Mouse (Mus musculus): ENCODE data around the gene Il17re. TPM values are rescaled to one million over a fixed set of nuclear protein-coding genes. Genes with fewer than 3 reads are reported as not detected.

The Il17re gene
- polyA plus RNA-seq, 1 experiment from 2014 or later, result 0.41 TPM

DNA sequence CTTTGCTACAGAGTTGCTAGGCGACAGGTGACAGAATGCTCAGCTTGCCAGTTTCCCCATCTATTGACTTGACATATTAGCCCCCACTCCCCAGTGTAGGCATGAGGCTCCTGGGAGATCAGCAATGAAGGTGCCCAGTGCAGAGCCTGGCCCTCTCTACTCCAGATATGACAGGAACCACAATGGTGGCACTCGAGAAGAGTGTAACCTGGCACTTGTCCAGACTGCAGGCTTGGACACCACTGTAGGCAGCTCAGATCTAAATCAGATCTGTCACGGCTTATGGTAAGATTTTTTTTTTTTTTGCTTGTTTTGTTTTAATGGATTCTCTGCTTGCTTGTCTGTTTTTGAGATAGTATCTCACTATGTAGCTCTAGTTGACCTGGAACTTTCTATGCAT lies 24.6 kb upstream of the Il17re start:
- 0 out of 2 replicates have a peak, but pooled peaks cover 3% of the 10 kb centered on the region for H3K27me3 ChIP-seq (replicated peaks)
- no peak overlapping the region for H3K27ac ChIP-seq
- H3K4me3 ChIP-seq, result no peak overlapping the region
- no peaks in the 10 kb centered on the region for H3K36me3 ChIP-seq (replicated peaks)
- no peaks in the 10 kb centered on the region for H3K4me1 ChIP-seq
- no peak overlapping the region for H3K9ac ChIP-seq
- H3K9me3 ChIP-seq, result no peaks in the 10 kb centered on the region
- ATAC-seq (replicated peaks), result no peak
- 75% methylated on average over 3 of the region's 3 CpGs for WGBS
- H3K4me2 ChIP-seq, result no peak overlapping the region

DNA sequence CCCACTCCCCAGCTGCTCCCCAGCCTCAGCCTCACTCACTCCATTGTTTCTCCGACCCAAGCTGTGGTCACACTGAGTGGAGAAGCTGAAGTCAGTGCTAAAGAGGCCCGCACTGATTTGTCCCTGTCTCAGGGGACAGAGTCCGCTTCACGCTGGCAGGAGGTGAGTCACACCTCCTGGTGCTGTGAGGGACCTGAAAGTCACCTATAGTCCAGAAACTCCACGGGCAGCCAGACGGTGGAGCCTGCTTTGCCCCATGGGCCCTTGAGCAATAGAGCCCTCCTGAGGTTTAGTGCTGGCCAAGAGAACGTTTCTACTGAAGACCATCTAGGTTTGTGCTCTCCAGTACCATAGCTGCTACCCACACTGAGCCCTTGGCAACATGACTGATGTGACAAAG lies 23.6 kb upstream of the Il17re start:
- no peak overlapping the region for H3K27ac ChIP-seq
- 77% methylated on average over 7 of the region's 7 CpGs for WGBS
- ATAC-seq (replicated peaks), result no peak
- H3K4me1 ChIP-seq, result no peaks in the 10 kb centered on the region
- 0 out of 2 replicates have a peak, but pooled peaks cover 3% of the 10 kb centered on the region for H3K27me3 ChIP-seq (replicated peaks)
- H3K9ac ChIP-seq, result no peak overlapping the region
- no peak overlapping the region for H3K4me3 ChIP-seq
- H3K36me3 ChIP-seq (replicated peaks), result no peaks in the 10 kb centered on the region
- no peaks in the 10 kb centered on the region for H3K9me3 ChIP-seq
- H3K4me2 ChIP-seq, result no peak overlapping the region

DNA sequence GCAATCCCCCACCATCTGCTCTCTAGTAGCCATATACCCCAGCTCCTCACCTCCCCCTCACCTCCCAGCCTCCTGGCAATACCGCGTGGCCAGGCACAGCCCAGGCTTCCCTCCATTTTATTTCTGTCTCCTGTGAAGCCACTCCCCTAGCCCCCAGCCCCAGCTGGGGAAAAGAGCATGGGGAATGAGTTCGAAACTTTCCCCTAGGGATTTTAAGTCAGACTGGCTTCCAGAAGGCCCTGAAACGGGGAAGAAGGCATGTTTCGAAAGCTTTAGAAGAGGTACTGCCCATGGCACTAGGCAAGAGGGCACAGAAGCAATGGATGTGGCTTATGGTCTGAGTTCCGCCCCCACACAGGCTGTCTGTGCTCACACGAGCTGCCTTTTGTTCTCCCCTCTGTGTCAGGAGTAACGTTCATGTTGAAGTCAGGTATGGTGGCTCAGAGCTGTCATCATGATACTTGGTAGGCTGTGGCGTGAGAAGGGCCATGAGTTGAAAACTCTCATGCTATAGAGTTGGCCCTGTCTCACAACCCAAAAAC lies 22.5 kb upstream of the Il17re start, which contains the start of gene Cidec:
Gene Cidec, minus strand, starts transcription at position 97 of the 542 bp plus-strand sequence.
- WGBS, result 84% methylated on average over 9 of the region's 9 CpGs
- Histone ChIP-seq H3K9ac (no peak within 1 kb of the TSS), H3K27ac (no peak within 1 kb of the TSS), H3K27me3 (replicated peaks) (0 out of 2 replicates have a peak, but pooled peaks cover 3% of the 10 kb centered on the region), H3K4me3 (no peak within 1 kb of the TSS), H3K4me2 (no peak within 1 kb of the TSS), H3K36me3 (replicated peaks) (no peaks in the 10 kb centered on the region), H3K9me3 (no peaks in the 10 kb centered on the region), H3K4me1 (no peaks in the 10 kb centered on the region)
- ATAC-seq (replicated peaks), result no peak

GRCm38 (mm10) chr6:113437135-113437534 lies 21.1 kb upstream of the Il17re start:
- WGBS, result 74% methylated on average over 12 of the region's 12 CpGs
- Histone ChIP-seq H3K27ac (no peak overlapping the region), H3K36me3 (replicated peaks) (no peaks in the 10 kb centered on the region), H3K4me3 (no peak overlapping the region), H3K4me2 (no peak overlapping the region), H3K27me3 (replicated peaks) (0 out of 2 replicates have a peak, but pooled peaks cover 3% of the 10 kb centered on the region), H3K9me3 (no peaks in the 10 kb centered on the region), H3K4me1 (peaks cover 5% of the 10 kb centered on the region; the same call in 1 of the 2 replicates), H3K9ac (no peak overlapping the region)
- ATAC-seq (replicated peaks), result no peak

DNA sequence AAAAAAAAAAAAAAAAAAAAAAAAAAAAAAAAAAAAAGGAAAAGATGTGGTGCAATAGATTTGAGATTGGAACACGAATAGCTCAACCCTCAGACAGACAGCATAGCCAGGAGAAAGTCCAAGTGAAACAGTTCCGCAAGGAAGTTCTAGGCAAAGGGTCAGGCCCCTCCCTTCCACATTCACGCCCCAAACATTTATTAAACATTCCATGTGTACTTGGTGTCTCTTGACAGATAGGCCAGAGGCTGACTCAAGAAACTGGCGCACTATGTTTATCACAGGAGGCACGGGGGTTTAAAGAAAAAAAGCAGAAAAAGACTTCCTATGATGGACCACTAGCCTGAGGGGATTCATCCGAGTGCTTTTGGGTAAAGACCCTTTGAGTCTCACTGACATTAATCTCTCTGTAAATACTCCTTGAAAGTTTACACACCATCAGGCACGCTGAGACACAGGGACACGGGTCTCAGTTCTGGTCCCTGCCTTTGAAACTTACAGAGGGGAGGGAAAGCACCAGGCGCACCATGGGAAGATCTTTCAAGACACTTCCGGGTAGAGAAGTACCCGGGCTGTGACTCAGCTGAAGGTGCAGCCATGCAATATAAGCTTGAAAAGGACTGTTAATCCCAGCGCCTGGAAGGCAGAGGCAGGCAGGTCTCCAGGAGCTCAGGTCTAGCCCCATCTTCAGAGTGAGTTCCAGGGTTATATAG lies 19.4 kb upstream of the Il17re start:
- ATAC-seq (replicated peaks), result no peak
- WGBS, result 66% methylated on average over 12 of the region's 12 CpGs

DNA sequence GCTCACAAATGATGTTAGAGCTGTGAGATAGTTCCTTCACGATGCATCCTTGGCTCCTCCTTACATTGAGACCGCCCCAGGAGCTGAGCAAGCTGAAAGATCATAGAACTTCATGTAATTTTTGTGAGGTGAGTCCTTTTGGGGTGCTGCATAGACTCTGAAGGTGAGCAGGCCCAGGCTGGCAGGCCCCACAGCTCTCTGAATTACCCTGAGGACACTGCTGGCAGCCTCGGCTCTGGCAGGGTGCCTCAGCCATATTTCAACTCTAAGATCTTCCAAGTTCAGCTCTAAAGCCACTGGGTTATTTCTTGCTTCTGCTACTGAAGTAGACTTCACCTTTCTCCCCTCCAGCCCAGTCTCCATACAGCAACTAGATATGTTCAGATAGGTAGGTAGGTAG lies 17.6 kb upstream of the Il17re start:
- 87% methylated on average over 3 of the region's 3 CpGs for WGBS

More for the DNA sequence above, 19.4 kb upstream of the Il17re start:
- Histone ChIP-seq H3K9ac (no peak overlapping the region), H3K36me3 (replicated peaks) (no peaks in the 10 kb centered on the region), H3K4me2 (no peak overlapping the region), H3K4me1 (peaks cover 15% of the 10 kb centered on the region), H3K27me3 (replicated peaks) (0 out of 2 replicates have a peak, but pooled peaks cover 3% of the 10 kb centered on the region), H3K27ac (no peak overlapping the region), H3K4me3 (no peak overlapping the region), H3K9me3 (no peaks in the 10 kb centered on the region)

GRCm38 (mm10) chr6:113441147-113441680 lies 17.1 kb upstream of the Il17re start:
- Histone ChIP-seq H3K4me3 (no peak overlapping the region), H3K4me2 (no peak overlapping the region), H3K27ac (no peak overlapping the region), H3K27me3 (replicated peaks) (0 out of 2 replicates have a peak, but pooled peaks cover 3% of the 10 kb centered on the region), H3K4me1 (peaks cover 18% of the 10 kb centered on the region), H3K36me3 (replicated peaks) (no peaks in the 10 kb centered on the region), H3K9me3 (no peaks in the 10 kb centered on the region), H3K9ac (no peak overlapping the region)
- WGBS, result 53% methylated on average over 7 of the region's 7 CpGs
- ATAC-seq (replicated peaks), result no peak; the same call in 1 of the 2 replicates

More for the DNA sequence above, 17.6 kb upstream of the Il17re start:
- no peaks in the 10 kb centered on the region for H3K36me3 ChIP-seq (replicated peaks)
- no peak overlapping the region for H3K4me2 ChIP-seq
- ATAC-seq (replicated peaks), result no peak
- H3K27me3 ChIP-seq (replicated peaks), result 0 out of 2 replicates have a peak, but pooled peaks cover 3% of the 10 kb centered on the region
- H3K27ac ChIP-seq, result no peak overlapping the region
- H3K4me3 ChIP-seq, result no peak overlapping the region
- no peaks in the 10 kb centered on the region for H3K9me3 ChIP-seq
- H3K9ac ChIP-seq, result no peak overlapping the region
- H3K4me1 ChIP-seq, result peaks cover 18% of the 10 kb centered on the region

DNA sequence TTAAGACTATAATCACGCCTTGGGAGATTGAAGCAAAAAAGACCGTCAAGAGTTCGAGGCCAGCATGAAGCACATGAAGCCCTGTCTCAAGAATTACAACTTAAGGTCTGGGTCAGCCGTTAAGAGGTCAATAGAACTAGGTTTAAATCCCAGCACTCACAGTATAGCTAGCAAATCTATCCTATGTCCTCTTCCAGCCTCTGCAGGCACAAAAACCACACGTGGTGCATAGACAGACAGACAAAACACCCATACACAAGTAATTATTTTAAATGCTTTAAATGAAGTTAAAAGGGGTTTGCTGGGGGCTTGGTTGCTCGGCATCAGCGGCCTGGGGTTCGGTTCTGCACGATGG lies 16.2 kb upstream of the Il17re start:
- WGBS, result 42% methylated on average over 9 of the region's 9 CpGs
- Histone ChIP-seq H3K27ac (peak overlapping the region; percentile 85), H3K9me3 (no peaks in the 10 kb centered on the region), H3K4me1 (peaks cover 18% of the 10 kb centered on the region), H3K9ac (peak overlapping the region; percentile 97), H3K4me3 (peak overlapping the region; percentile 100), H3K27me3 (replicated peaks) (0 out of 2 replicates have a peak, but pooled peaks cover 1% of the 10 kb centered on the region), H3K4me2 (peak overlapping the region; percentile 83), H3K36me3 (replicated peaks) (peaks cover 3% of the 10 kb centered on the region)
- ATAC-seq (replicated peaks), result peak; percentile 62

- Histone ChIP-seq H3K9me3 (no peaks in the 10 kb centered on the region), H3K9ac (peak within 1 kb of the TSS; percentile 97), H3K27ac (peak within 1 kb of the TSS; percentile 85), H3K4me2 (peak within 1 kb of the TSS; percentile 83), H3K4me1 (peaks cover 18% of the 10 kb centered on the region), H3K27me3 (replicated peaks) (no peaks in the 10 kb centered on the region), H3K4me3 (peak within 1 kb of the TSS; percentile 100), H3K36me3 (replicated peaks) (peaks cover 8% of the 10 kb centered on the region)
- under 1% methylated on average over 45 of the region's 45 CpGs for WGBS
- ATAC-seq (replicated peaks), result peak; percentile 97
These were observed 15.7 kb upstream of the Il17re start, which contains the start of gene Jagn1 for GRCm38 (mm10) chr6:113442442-113443090. Jagn1 (plus strand) TSS chr6:113442569.

DNA sequence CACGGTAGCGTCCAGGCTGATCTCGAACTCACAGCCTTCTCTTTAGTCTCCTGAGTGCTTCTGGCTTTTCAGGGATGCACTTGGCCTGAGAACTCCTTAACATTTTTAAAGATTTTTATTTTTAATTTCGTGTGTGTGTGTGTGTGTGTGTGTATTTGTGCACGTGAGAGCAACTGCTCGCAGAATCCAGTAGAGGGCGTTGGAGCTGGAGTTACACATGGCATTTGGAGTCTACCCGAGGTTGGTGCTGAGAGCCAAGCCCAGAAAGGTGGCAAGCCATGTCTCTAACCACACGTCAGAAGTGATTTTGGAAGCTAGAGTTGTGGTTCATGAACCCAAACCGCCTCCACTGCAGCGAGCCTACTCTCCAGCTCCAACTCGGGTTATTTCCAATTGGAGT lies 15.2 kb upstream of the Il17re start:
- peak overlapping the region; percentile 83 for H3K4me2 ChIP-seq
- peak overlapping the region; percentile 100 for H3K4me3 ChIP-seq
- no peaks in the 10 kb centered on the region for H3K9me3 ChIP-seq
- peaks cover 18% of the 10 kb centered on the region for H3K4me1 ChIP-seq
- peak overlapping the region; percentile 85; the same call in 1 of the 2 replicates for H3K27ac ChIP-seq
- ATAC-seq (replicated peaks), result no peak
- H3K36me3 ChIP-seq (replicated peaks), result peaks cover 13% of the 10 kb centered on the region
- no peaks in the 10 kb centered on the region for H3K27me3 ChIP-seq (replicated peaks)
- 49% methylated on average over 12 of the region's 12 CpGs for WGBS
- H3K9ac ChIP-seq, result peak overlapping the region; percentile 97

GRCm38 (mm10) chr6:113444207-113444965 lies 13.9 kb upstream of the Il17re start:
- H3K4me1 ChIP-seq, result peaks cover 18% of the 10 kb centered on the region
- no peak overlapping the region for H3K4me3 ChIP-seq
- no peak for ATAC-seq (replicated peaks)
- H3K4me2 ChIP-seq, result no peak overlapping the region
- H3K9me3 ChIP-seq, result no peaks in the 10 kb centered on the region
- no peaks in the 10 kb centered on the region for H3K27me3 ChIP-seq (replicated peaks)
- H3K27ac ChIP-seq, result no peak overlapping the region
- H3K36me3 ChIP-seq (replicated peaks), result peaks cover 21% of the 10 kb centered on the region
- 88% methylated on average over 8 of the region's 8 CpGs for WGBS
- H3K9ac ChIP-seq, result no peak overlapping the region
